Mouse (Mus musculus) bone marrow, adult 2 months (tissue): ENCODE measurements at regions not wholly inside any gene's neighbourhood (a gene's known extent, or its start where the extent isn't known, plus 50 kb on each side); places are given as distances from the start of the nearest gene placed in this dataset.

Experiments
- CTCF ChIP-seq: fragments of 200-500 bp; IDR thresholded peaks from 2 replicates; pipeline ENCODE4 v1.5.1; 2011; ENCODE audit warnings: low read length, control low read depth; ENCODE audit not compliant: control insufficient read depth, insufficient read depth
- POLR2A ChIP-seq: fragments of 200-500 bp; IDR thresholded peaks from 2 replicates; pipeline ENCODE4 v1.6.1; 2011; ENCODE audit warnings: low read depth, mild to moderate bottlenecking, control low read depth, low read length, borderline replicate concordance; ENCODE audit not compliant: control insufficient read depth

DNA sequence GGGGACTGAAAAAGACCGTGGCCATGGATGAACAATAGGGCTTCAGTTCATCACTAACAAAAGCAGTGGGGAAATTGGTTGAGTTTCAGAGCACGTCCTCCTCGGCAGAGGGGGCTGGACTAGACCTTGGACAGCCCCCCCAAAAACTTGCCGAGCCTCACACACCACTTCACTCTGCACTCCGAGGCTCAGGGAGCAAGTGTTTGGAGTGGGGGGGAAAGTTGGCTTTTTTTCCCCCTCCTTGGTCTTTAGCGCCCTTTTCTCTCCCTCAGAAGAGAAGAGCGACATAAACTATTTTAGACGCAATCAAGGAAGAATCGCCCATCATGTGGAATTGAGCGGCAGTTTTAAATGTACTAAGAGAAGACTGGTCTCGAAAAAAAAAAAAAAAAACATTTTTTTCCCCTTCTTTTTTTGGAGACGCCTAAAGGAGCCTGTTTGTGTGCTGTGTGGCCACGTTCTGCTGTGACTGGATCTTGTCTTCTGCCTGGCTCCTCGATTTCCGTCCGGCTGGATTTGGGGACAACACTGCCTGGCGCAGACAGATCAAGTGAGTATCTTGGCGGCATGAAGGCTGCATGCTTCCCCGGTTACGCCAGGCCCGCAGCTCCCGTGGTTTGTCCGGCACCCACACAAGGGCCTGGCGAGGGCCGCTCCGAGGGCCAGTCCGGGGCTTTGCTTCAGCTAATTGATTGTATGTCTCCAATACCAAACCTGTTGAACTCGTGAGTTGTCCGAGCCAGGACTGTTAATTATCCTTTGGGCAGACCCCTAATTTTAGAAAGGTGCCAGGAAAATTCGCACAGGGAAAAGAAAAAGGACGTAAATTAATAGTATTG, 228.7 kb downstream of the Mef2c start:
- TF ChIP-seq POLR2A (no peak), CTCF (no peak)
